Mouse (Mus musculus): ENCODE data around the gene Nkg7. TPM values are rescaled to one million over a fixed set of nuclear protein-coding genes. Genes with fewer than 3 reads are reported as not detected.
"Not testable (repeated sequence)": the region's sequence is repeated elsewhere in the genome, so short reads cannot be mapped to it uniquely, and the experiment has no call there.

Gene Nkg7
- polyA plus RNA-seq (2015; fragmentation: Nextera tagmentation; extraction: Ambion mirVana): 0.45 TPM in 2 replicates

DNA sequence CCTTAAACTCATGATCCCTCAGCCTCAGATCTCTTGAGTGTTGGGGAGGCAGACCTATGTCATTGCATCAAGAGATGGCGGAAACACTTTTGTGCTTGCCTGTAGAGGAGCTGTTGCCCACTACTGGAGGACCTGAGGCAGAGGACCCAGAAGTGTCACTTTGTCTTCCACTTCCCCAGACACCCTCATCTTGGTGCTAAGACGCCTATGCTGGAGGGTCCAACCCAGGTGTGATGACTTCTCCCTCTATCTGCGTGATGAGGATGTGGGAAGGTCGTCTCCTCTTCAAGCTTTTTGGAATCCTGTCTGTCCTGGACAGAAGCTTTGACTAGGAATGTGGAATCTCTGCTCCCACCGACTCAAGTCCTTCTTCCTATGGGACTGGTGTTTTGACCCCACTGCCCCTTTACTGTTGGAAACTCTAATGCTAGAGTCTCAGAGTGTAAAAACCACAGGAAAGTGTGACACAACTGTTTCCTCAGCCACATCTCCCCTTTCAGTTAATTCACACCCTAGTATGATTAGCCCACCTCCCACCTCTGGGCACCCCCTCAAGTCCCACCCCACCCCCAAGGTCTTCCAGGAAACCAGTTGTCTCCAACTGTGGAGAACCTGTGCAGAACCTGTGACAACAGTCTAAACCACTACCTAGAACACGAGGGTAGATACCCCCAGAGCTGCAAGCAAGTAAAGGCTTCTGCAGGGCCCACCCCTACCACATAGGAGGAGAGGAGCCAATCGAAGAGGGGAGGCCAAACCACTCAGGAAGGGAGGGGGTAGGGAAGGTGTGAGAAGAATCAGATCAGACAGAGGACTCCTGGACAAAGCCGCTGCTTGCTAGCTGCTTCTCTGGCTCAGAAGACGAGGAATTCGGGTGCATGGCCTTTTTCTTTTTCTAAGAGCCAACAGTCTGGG, at the start of gene Nkg7:
TSS of gene Nkg7 (plus strand) at position 733 of the 915 bp plus-strand sequence.
- Histone ChIP-seq H3K27me3 (replicated peaks; ENCODE audit: control insufficient read depth, insufficient read depth, low read length) (no peaks in the 10 kb centered on the region), H3K9ac (ENCODE audit: low read depth, low read length) (no peak within 1 kb of the TSS), H3K4me1 (ENCODE audit: control insufficient read depth, insufficient read depth, low read depth, low read length) (no peaks in the 10 kb centered on the region), H3K27ac (ENCODE audit: low read depth, low read length) (no peak within 1 kb of the TSS), H3K36me3 (ENCODE audit: control insufficient read depth, insufficient read depth, low read length) (no peaks in the 10 kb centered on the region), H3K4me3 (ENCODE audit: low read length) (no peak within 1 kb of the TSS), H3K9me3 (ENCODE audit: control insufficient read depth, low read length) (no peaks in the 10 kb centered on the region), H3K4me2 (ENCODE audit: low read length) (no peak within 1 kb of the TSS)
- no peak for ATAC-seq
- 85% methylated on average over 10 of the region's 10 CpGs for whole genome bisulfite sequencing

DNA sequence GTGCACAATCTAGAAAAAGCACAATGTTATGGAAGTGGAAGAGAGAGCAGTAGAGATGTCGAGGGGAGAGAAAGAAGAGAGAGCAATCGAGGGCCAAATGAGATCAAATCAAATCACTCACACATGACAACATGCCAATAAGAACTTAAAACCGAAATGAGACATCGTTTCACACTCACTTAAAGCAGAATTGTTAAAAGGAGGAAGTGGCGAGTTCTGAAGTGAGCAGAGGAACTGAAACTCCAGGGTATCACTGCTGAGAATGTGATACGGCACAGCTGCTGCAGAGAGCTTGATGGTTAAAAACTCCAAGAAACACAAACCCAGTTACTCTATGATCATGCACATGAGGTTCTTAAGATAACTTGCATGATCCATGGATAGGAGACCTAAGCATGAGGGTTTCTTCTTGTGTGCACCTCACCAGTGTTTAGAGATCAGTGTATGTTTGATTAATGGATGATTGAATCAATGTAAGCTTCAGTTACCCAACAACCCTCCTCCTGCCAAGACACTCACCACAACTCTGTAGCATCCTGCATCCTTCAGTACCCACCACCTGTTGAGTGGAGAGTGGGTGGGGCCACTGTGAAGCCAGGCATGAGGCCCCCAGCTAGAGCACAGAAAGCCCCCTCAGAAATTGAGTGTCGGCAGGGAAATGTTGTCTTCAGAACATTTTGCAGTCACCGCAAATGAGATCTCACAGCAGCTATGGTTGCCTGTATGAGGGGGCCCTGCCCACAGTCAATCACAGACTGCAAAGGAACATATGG, 44.3 kb upstream of the Nkg7 start:
- H3K9ac ChIP-seq (ENCODE audit: low read depth, low read length): no peak overlapping the region
- WGBS: 87% methylated on average over 8 of the region's 8 CpGs
- H3K9me3 ChIP-seq (ENCODE audit: control insufficient read depth, low read length): no peaks in the 10 kb centered on the region
- H3K4me1 ChIP-seq (ENCODE audit: control insufficient read depth, insufficient read depth, low read depth, low read length): no peaks in the 10 kb centered on the region
- no peak overlapping the region for H3K4me2 ChIP-seq (ENCODE audit: low read length)
- H3K27me3 ChIP-seq (replicated peaks; ENCODE audit: control insufficient read depth, insufficient read depth, low read length): no peaks in the 10 kb centered on the region
- no peak for ATAC-seq
- no peak overlapping the region for H3K4me3 ChIP-seq (ENCODE audit: low read length)
- H3K27ac ChIP-seq (ENCODE audit: low read depth, low read length): no peak overlapping the region
- no peaks in the 10 kb centered on the region for H3K36me3 ChIP-seq (ENCODE audit: control insufficient read depth, insufficient read depth, low read length)

GRCm38 (mm10) chr7:43399501-43399900, 37.4 kb upstream of the Nkg7 start:
- 92% methylated on average over 2 of the region's 2 CpGs for WGBS
- H3K4me3 ChIP-seq (ENCODE audit: low read length): no peak overlapping the region
- no peak for ATAC-seq

GRCm38 (mm10) chr7:43402718-43403117, 34.2 kb upstream of the Nkg7 start:
- H3K4me3 ChIP-seq (ENCODE audit: low read length): no peak overlapping the region
- H3K9ac ChIP-seq (ENCODE audit: low read depth, low read length): no peak overlapping the region
- H3K4me1 ChIP-seq (ENCODE audit: control insufficient read depth, insufficient read depth, low read depth, low read length): no peaks in the 10 kb centered on the region
- H3K9me3 ChIP-seq (ENCODE audit: control insufficient read depth, low read length): no peaks in the 10 kb centered on the region
- no peak overlapping the region for H3K27ac ChIP-seq (ENCODE audit: low read depth, low read length)
- WGBS: 60% methylated on average over 2 of the region's 2 CpGs
- no peak overlapping the region for H3K4me2 ChIP-seq (ENCODE audit: low read length)
- ATAC-seq: no peak
- no peaks in the 10 kb centered on the region for H3K36me3 ChIP-seq (ENCODE audit: control insufficient read depth, insufficient read depth, low read length)
- no peaks in the 10 kb centered on the region for H3K27me3 ChIP-seq (replicated peaks; ENCODE audit: control insufficient read depth, insufficient read depth, low read length)

More at GRCm38 (mm10) chr7:43399501-43399900, 37.4 kb upstream of the Nkg7 start:
- no peak overlapping the region for H3K9ac ChIP-seq (ENCODE audit: low read depth, low read length)
- no peak overlapping the region for H3K27ac ChIP-seq (ENCODE audit: low read depth, low read length)
- no peaks in the 10 kb centered on the region for H3K36me3 ChIP-seq (ENCODE audit: control insufficient read depth, insufficient read depth, low read length)
- no peaks in the 10 kb centered on the region for H3K9me3 ChIP-seq (ENCODE audit: control insufficient read depth, low read length)
- no peak overlapping the region for H3K4me2 ChIP-seq (ENCODE audit: low read length)
- H3K4me1 ChIP-seq (ENCODE audit: control insufficient read depth, insufficient read depth, low read depth, low read length): no peaks in the 10 kb centered on the region
- no peaks in the 10 kb centered on the region for H3K27me3 ChIP-seq (replicated peaks; ENCODE audit: control insufficient read depth, insufficient read depth, low read length)

DNA sequence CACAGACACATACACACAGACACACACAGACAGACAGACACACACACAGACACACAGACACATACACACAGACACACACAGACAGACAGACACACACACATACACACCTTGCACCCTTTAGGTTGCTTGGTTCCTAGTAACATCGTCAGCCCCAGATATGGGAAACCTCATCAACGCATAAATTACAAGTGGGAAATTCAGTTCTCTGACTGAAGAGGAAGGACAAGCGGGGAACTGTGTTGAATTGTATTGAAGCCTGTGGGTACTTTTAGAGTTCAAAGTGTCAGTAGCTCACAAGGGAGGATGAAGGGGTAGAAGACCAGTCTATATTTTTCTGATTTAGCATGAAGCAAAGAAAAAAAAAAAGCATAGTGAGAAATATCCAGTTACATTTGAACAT, 29.3 kb upstream of the Nkg7 start:
- H3K9ac ChIP-seq (ENCODE audit: low read depth, low read length): no peak overlapping the region
- no peak overlapping the region for H3K4me3 ChIP-seq (ENCODE audit: low read length)
- no peak for ATAC-seq
- H3K36me3 ChIP-seq (ENCODE audit: control insufficient read depth, insufficient read depth, low read length): no peaks in the 10 kb centered on the region
- H3K27ac ChIP-seq (ENCODE audit: low read depth, low read length): no peak overlapping the region
- no peaks in the 10 kb centered on the region for H3K4me1 ChIP-seq (ENCODE audit: control insufficient read depth, insufficient read depth, low read depth, low read length)
- no peaks in the 10 kb centered on the region for H3K9me3 ChIP-seq (ENCODE audit: control insufficient read depth, low read length)
- WGBS: 90% methylated on average over 3 of the region's 3 CpGs
- H3K27me3 ChIP-seq (replicated peaks; ENCODE audit: control insufficient read depth, insufficient read depth, low read length): no peaks in the 10 kb centered on the region
- no peak overlapping the region for H3K4me2 ChIP-seq (ENCODE audit: low read length)

DNA sequence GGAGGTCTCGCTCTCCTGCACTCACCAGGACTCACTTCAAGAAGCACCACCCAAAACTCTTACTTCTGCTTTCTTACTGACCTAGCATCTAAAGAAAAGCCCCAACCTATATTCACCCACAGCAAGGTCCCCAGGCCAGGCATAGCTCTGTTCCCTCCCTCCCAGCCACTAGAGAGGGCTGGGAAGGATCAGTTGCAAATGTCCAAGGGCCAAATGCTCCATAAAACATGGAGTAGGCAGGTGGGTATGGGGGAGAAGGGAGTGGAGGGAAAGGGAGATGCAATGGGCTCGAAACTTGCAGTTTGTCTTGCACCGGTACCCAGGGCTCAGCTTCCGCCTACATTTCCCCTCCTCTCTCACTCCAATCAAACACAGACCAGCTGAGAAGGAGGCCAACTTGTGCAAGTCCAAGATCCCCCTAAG, 28.7 kb upstream of the Nkg7 start, which contains the start of gene Siglecg:
TSS of gene Siglecg (plus strand) at position 74 of the 423 bp plus-strand sequence.
- WGBS: 75% methylated on average over 4 of the region's 4 CpGs
- no peak for ATAC-seq
- Histone ChIP-seq H3K4me2 (ENCODE audit: low read length) (no peak within 1 kb of the TSS), H3K4me1 (ENCODE audit: control insufficient read depth, insufficient read depth, low read depth, low read length) (no peaks in the 10 kb centered on the region), H3K36me3 (ENCODE audit: control insufficient read depth, insufficient read depth, low read length) (no peaks in the 10 kb centered on the region), H3K9me3 (ENCODE audit: control insufficient read depth, low read length) (no peaks in the 10 kb centered on the region), H3K9ac (ENCODE audit: low read depth, low read length) (no peak within 1 kb of the TSS), H3K27me3 (replicated peaks; ENCODE audit: control insufficient read depth, insufficient read depth, low read length) (no peaks in the 10 kb centered on the region), H3K27ac (ENCODE audit: low read depth, low read length) (no peak within 1 kb of the TSS), H3K4me3 (ENCODE audit: low read length) (no peak within 1 kb of the TSS)

DNA sequence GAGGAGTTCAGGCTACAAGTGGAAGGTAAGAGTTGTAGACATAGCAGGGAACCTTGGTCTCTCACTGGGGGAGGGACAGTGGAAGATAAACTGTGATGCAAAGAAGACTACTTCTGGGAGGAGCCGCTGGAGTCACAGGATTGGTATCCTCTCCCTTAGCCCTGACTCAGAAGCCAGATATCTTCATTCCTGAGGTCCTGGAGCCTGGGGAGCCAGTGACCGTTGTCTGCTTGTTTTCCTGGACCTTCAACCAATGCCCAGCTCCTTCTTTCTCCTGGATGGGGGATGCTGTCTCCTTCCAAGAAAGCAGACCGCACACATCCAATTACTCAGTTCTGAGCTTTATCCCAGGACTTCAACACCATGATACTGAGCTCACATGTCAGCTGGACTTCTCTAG, 27.8 kb upstream of the Nkg7 start:
- no peaks in the 10 kb centered on the region for H3K9me3 ChIP-seq (ENCODE audit: control insufficient read depth, low read length)
- no peak overlapping the region for H3K4me3 ChIP-seq (ENCODE audit: low read length)
- H3K4me2 ChIP-seq (ENCODE audit: low read length): no peak overlapping the region
- no peak overlapping the region for H3K27ac ChIP-seq (ENCODE audit: low read depth, low read length)
- 88% methylated on average over 3 of the region's 3 CpGs for WGBS
- no peak overlapping the region for H3K9ac ChIP-seq (ENCODE audit: low read depth, low read length)
- no peaks in the 10 kb centered on the region for H3K27me3 ChIP-seq (replicated peaks; ENCODE audit: control insufficient read depth, insufficient read depth, low read length)
- no peaks in the 10 kb centered on the region for H3K4me1 ChIP-seq (ENCODE audit: control insufficient read depth, insufficient read depth, low read depth, low read length)
- no peak for ATAC-seq
- no peaks in the 10 kb centered on the region for H3K36me3 ChIP-seq (ENCODE audit: control insufficient read depth, insufficient read depth, low read length)

DNA sequence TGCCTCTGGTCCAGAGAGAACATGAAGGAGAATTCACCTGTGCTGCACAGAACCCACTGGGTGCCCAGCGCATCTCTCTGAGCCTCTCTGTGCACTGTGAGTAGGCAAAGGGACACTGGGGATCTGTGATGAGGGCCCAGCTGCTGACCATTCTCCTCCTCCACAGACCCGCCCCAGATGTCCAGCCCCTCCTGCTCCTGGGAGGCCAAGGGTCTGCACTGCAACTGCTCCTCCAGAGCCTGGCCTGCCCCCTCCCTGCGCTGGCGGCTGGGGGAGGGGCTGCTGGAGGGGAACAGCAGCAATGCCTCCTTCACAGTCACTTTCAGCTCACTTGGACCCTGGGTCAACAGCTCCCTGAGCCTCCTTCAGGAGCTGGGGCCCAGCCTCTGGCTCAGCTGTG, 25.1 kb upstream of the Nkg7 start:
- H3K9me3 ChIP-seq (ENCODE audit: control insufficient read depth, low read length); H3K36me3 ChIP-seq (ENCODE audit: control insufficient read depth, insufficient read depth, low read length); H3K4me1 ChIP-seq (ENCODE audit: control insufficient read depth, insufficient read depth, low read depth, low read length); H3K27ac ChIP-seq (ENCODE audit: low read depth, low read length); H3K9ac ChIP-seq (ENCODE audit: low read depth, low read length); H3K4me3 ChIP-seq (ENCODE audit: low read length); H3K4me2 ChIP-seq (ENCODE audit: low read length); ATAC-seq; H3K27me3 ChIP-seq (replicated peaks; ENCODE audit: control insufficient read depth, insufficient read depth, low read length): not testable (repeated sequence)
- WGBS: 45% methylated on average over 4 of the region's 4 CpGs

DNA sequence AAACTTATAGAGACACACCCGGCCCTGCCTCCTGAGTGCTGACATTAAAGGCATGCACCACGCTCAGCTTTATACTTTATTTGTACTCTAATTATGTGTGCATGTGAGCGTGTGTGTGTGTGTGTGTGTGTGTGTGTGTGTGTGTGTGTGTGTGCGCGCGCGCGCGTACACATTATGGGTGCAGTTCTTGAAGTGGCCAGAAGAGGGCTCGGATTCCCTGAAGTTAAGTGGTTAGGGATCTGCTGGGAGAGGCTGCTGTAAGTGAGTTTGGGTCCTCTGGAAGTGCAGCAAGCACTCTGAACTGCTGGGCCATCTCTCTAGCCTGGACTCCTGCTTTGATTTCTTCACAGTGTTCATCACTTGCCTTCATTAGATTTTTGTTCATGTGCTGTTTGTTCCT, 19.6 kb upstream of the Nkg7 start:
- Histone ChIP-seq H3K36me3 (ENCODE audit: control insufficient read depth, insufficient read depth, low read length) (no peaks in the 10 kb centered on the region), H3K9ac (ENCODE audit: low read depth, low read length) (no peak overlapping the region), H3K27ac (ENCODE audit: low read depth, low read length) (no peak overlapping the region), H3K9me3 (ENCODE audit: control insufficient read depth, low read length) (no peaks in the 10 kb centered on the region), H3K4me3 (ENCODE audit: low read length) (no peak overlapping the region), H3K4me2 (ENCODE audit: low read length) (no peak overlapping the region), H3K4me1 (ENCODE audit: control insufficient read depth, insufficient read depth, low read depth, low read length) (no peaks in the 10 kb centered on the region), H3K27me3 (replicated peaks; ENCODE audit: control insufficient read depth, insufficient read depth, low read length) (no peaks in the 10 kb centered on the region)
- 80% methylated on average over 10 of the region's 10 CpGs for WGBS
- no peak for ATAC-seq
